Mouse (Mus musculus): ENCODE measurements at regions not wholly inside any gene's neighbourhood (a gene's known extent, or its start where the extent isn't known, plus 50 kb on each side); places are given as distances from the start of the nearest gene placed in this dataset.

DNA sequence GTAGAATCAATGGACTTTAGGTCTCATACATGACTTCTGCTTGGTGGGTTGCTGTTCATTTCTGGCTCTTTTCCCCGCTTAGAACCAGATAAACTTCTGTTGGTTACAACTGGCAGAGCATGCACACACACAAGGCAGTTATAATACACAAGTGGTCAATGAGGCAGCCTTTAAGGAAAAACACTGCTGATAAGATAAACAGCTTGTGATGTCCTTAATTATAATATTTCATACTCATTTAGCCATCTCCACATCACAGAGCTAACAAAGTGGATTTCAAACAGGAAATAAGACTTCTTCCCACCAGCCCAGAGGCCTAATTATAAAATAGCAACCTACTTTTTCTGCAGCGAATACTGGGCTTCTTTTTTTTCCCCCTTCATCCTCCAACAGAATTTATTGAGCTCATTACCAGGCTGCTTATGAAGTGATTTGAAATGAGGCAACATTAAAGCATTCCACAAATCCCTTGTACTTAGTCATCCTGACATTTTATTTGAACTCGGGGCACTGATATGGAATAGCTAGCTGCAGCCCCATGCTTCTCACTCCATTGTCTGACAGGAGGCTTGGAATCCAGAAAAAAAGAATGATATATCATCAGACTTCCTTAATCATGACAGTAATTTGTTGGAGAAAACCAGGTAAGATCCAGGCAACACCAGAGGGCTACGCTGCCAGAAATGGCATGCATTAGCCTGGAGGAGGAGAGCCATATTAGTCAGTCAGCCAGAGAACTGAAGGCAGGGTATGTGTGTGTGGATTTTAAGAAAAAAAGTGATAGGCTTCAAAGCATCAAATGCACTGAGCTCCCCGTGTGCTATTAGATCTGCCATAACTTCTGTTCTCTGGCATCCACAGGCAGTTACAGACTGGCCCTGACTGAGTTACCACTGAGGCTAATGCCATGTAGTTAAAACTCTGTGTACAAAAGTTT lies 620.3 kb upstream of the Map3k7 start:
- TF ChIP-seq CTCF (IDR thresholded peaks at IDR 0.05) (no peak), EP300 (IDR thresholded peaks at IDR 0.05) (no peak)

Data from lung, postnatal 0 days (tissue).